Mouse (Mus musculus) stomach, postnatal 0 days (tissue): ENCODE measurements around the gene Rnf216. TPM values are rescaled to one million over a fixed set of nuclear protein-coding genes. Genes with fewer than 3 reads are reported as not detected.

ENCODE experiments used
- ATAC-seq: fragments of 200-750 bp; cut with Nextera tagmentation; 2 replicates; pipeline ENCODE4 v1.8.0; 2017; ENCODE audit not compliant: low FRiP score, low TSS enrichment
- DNase-seq: peaks from one replicate; pipeline ENCODE4 v3.0.0-alpha.2; 2016; ENCODE audit warnings: low spot score
- H3K27ac ChIP-seq: fragments of 300-500 bp; sonication (generic); replicated peaks from 2 replicates; pipeline ENCODE4 v1.5.1; 2014; ENCODE audit warnings: mild to moderate bottlenecking, control low read depth
- H3K27me3 ChIP-seq: fragments of 300-500 bp; sonication (generic); 2 replicates; pipeline ENCODE4 v1.6.1; 2014; ENCODE audit warnings: low read length; ENCODE audit not compliant: control insufficient read depth, insufficient read depth
- H3K36me3 ChIP-seq: fragments of 300-500 bp; sonication (generic); 2 replicates; pipeline ENCODE4 v1.6.1; 2014; ENCODE audit warnings: low read length, mixed read lengths; ENCODE audit not compliant: control insufficient read depth, insufficient read depth
- H3K4me1 ChIP-seq: fragments of 300-500 bp; sonication (generic); replicated peaks from 2 replicates; pipeline ENCODE4 v1.6.1; 2014; ENCODE audit warnings: antibody characterized with exemption; ENCODE audit not compliant: control insufficient read depth, insufficient read depth
- H3K4me2 ChIP-seq: fragments of 300-500 bp; sonication (generic); replicated peaks from 2 replicates; pipeline ENCODE4 v1.6.1; 2014; ENCODE audit warnings: low read depth, mild to moderate bottlenecking, control low read depth, moderate library complexity
- H3K4me3 ChIP-seq: fragments of 300-500 bp; sonication (generic); 2 replicates; pipeline ENCODE4 v1.5.1; 2014; ENCODE audit warnings: low read depth, low read length, control low read depth
- H3K9ac ChIP-seq: fragments of 300-500 bp; sonication (generic); 2 replicates; pipeline ENCODE4 v1.6.1; 2014; ENCODE audit warnings: mild to moderate bottlenecking, low read length, control low read depth, mixed read lengths
- H3K9me3 ChIP-seq: fragments of 300-500 bp; sonication (generic); 2 replicates; pipeline ENCODE4 v1.6.1; 2016; ENCODE audit warnings: low read length; ENCODE audit not compliant: control insufficient read depth
- CTCF ChIP-seq: IDR thresholded peaks from 2 replicates; pipeline ENCODE4 v1.5.1; 2016; ENCODE audit warnings: antibody characterized with exemption, low read depth, mild to moderate bottlenecking, moderate library complexity
- EP300 ChIP-seq: optimal IDR thresholded peaks from 2 replicates; pipeline ENCODE3; 2016; ENCODE audit warnings: antibody characterized with exemption
- WGBS: fragments of 180-500 bp; shearing (Covaris S2); extraction: QIAGEN DNeasy Blood & Tissue Kit; methylation state at CpG from one replicate; pipeline ENCODE4 v1.1.7; 2014; 5-methylcytosine and 5-hydroxymethylcytosine counted together
- polyA plus RNA-seq: library from polyadenylated mRNA; unstranded; fragments of >200 nt; fragmentation: Nextera tagmentation; extraction: Ambion mirVana; gene quantifications from 2 replicates; pipeline ENCODE4 v1.2.1, GENCODE M21; 2015

Rnf216 gene
- polyA plus RNA-seq, 1 experiment from 2014 or later, result 15.4 TPM

GRCm38 (mm10) chr5:143043902-143044301 is 68.9 kb downstream of the Rnf216 start:
- no peak overlapping the region for H3K9ac ChIP-seq
- no peak for TF ChIP-seq CTCF
- no peak for TF ChIP-seq EP300
- no peak overlapping the region for H3K4me2 ChIP-seq
- no peak overlapping the region for H3K4me3 ChIP-seq
- H3K9me3 ChIP-seq, result no peaks in the 10 kb centered on the region
- ATAC-seq, result no peak
- H3K4me1 ChIP-seq, result peaks cover 6% of the 10 kb centered on the region
- no peak overlapping the region for H3K27ac ChIP-seq
- 58% methylated on average over 2 of the region's 2 CpGs for WGBS
- no peak for DNase-seq
- no peaks in the 10 kb centered on the region for H3K36me3 ChIP-seq
- H3K27me3 ChIP-seq, result no peaks in the 10 kb centered on the region

GRCm38 (mm10) chr5:143043285-143043684 is 69.5 kb downstream of the Rnf216 start:
- Histone ChIP-seq H3K4me1 (peaks cover 4% of the 10 kb centered on the region), H3K4me2 (no peak overlapping the region), H3K36me3 (no peaks in the 10 kb centered on the region), H3K27me3 (no peaks in the 10 kb centered on the region), H3K27ac (no peak overlapping the region), H3K9me3 (no peaks in the 10 kb centered on the region), H3K9ac (no peak overlapping the region), H3K4me3 (no peak overlapping the region)
- DNase-seq (no peak), ATAC-seq (no peak)
- 88% methylated on average over 2 of the region's 2 CpGs for WGBS
- TF ChIP-seq EP300 (no peak), CTCF (peak; percentile 59)

- 57% methylated on average over 4 of the region's 4 CpGs for WGBS
- ATAC-seq, result no peak
These were observed 74.0 kb downstream of the Rnf216 start for GRCm38 (mm10) chr5:143038794-143039193.

GRCm38 (mm10) chr5:143037201-143037600 is 75.6 kb downstream of the Rnf216 start:
- ATAC-seq (peak; percentile 46; the same call in 1 of the 2 replicates), DNase-seq (no peak)
- H3K4me2 ChIP-seq, result no peak overlapping the region
- H3K9me3 ChIP-seq, result no peaks in the 10 kb centered on the region
- H3K9ac ChIP-seq, result no peak overlapping the region
- no peak overlapping the region for H3K4me3 ChIP-seq
- WGBS, result 13% methylated on average over 1 of the region's 1 CpGs
- H3K27ac ChIP-seq, result no peak overlapping the region
- no peaks in the 10 kb centered on the region for H3K4me1 ChIP-seq
- H3K36me3 ChIP-seq, result no peaks in the 10 kb centered on the region
- H3K27me3 ChIP-seq, result no peaks in the 10 kb centered on the region
- TF ChIP-seq EP300, result no peak
- peak; percentile 91 for TF ChIP-seq CTCF

More at GRCm38 (mm10) chr5:143038794-143039193, 74.0 kb downstream of the Rnf216 start:
- no peak overlapping the region for H3K4me3 ChIP-seq
- H3K4me1 ChIP-seq, result no peaks in the 10 kb centered on the region
- no peak overlapping the region for H3K4me2 ChIP-seq
- H3K9ac ChIP-seq, result no peak overlapping the region
- TF ChIP-seq EP300, result no peak
- TF ChIP-seq CTCF, result no peak
- H3K36me3 ChIP-seq, result no peaks in the 10 kb centered on the region
- no peaks in the 10 kb centered on the region for H3K9me3 ChIP-seq
- no peak overlapping the region for H3K27ac ChIP-seq
- no peaks in the 10 kb centered on the region for H3K27me3 ChIP-seq
- no peak for DNase-seq

- Histone ChIP-seq H3K9ac (no peak overlapping the region), H3K27me3 (no peaks in the 10 kb centered on the region), H3K9me3 (no peaks in the 10 kb centered on the region), H3K4me2 (no peak overlapping the region), H3K27ac (no peak overlapping the region), H3K4me3 (no peak overlapping the region), H3K36me3 (no peaks in the 10 kb centered on the region), H3K4me1 (no peaks in the 10 kb centered on the region)
- WGBS, result 90% methylated on average over 1 of the region's 1 CpGs
- DNase-seq, result no peak
- TF ChIP-seq EP300 (no peak), CTCF (peak; percentile 25)
- ATAC-seq, result no peak
These were observed 76.7 kb downstream of the Rnf216 start for GRCm38 (mm10) chr5:143036052-143036451.

GRCm38 (mm10) chr5:143035271-143035670 is 77.5 kb downstream of the Rnf216 start:
- H3K4me1 ChIP-seq, result no peaks in the 10 kb centered on the region
- no peaks in the 10 kb centered on the region for H3K27me3 ChIP-seq
- no peak overlapping the region for H3K27ac ChIP-seq
- ATAC-seq (no peak), DNase-seq (no peak)
- WGBS, result 79% methylated on average over 4 of the region's 4 CpGs
- no peak overlapping the region for H3K4me2 ChIP-seq
- H3K4me3 ChIP-seq, result no peak overlapping the region
- no peaks in the 10 kb centered on the region for H3K9me3 ChIP-seq
- H3K36me3 ChIP-seq, result no peaks in the 10 kb centered on the region
- H3K9ac ChIP-seq, result no peak overlapping the region
- no peak for TF ChIP-seq CTCF
- no peak for TF ChIP-seq EP300
